Comparison of ENCODE assay signal across 8 mouse cellular contexts in genomic region chr19:41345028-41345741, GRCm38 (mm10). TPM values are rescaled to one million over a fixed set of nuclear protein-coding genes. Genes with fewer than 3 reads are reported as not detected.
DNase-seq lines count a peak whose midpoint lies in the region; ATAC-seq lines count a peak whose summit lies in the region.

No protein-coding gene starts in this region.

- H3K27ac ChIP-seq in heart, embryonic 10.5 days: peak overlapping the region; percentile 62
- peak overlapping the region; percentile 34; the same call in 1 of the 2 replicates for H3K27ac ChIP-seq in kidney, embryonic 14.5 days (ENCODE audit: low read depth, low read length)
- H3K27ac ChIP-seq in forebrain, embryonic 16.5 days (ENCODE audit: low read length): no peak overlapping the region

- no peaks in the 10 kb centered on the region for H3K9me3 ChIP-seq in heart, embryonic 10.5 days
- no peaks in the 10 kb centered on the region for H3K9me3 ChIP-seq in kidney, embryonic 14.5 days (ENCODE audit: control insufficient read depth, low read length)
- no peaks in the 10 kb centered on the region for H3K9me3 ChIP-seq in forebrain, embryonic 16.5 days (ENCODE audit: control insufficient read depth, low read length)

- no peak overlapping the region for H3K4me3 ChIP-seq in heart, embryonic 10.5 days
- H3K4me3 ChIP-seq in kidney, embryonic 14.5 days (ENCODE audit: low read length): no peak overlapping the region
- no peak overlapping the region for H3K4me3 ChIP-seq in forebrain, embryonic 16.5 days (replicated peaks; ENCODE audit: low read length)

- H3K9ac ChIP-seq in kidney, embryonic 14.5 days (ENCODE audit: low read depth, low read length): no peak overlapping the region
- H3K9ac ChIP-seq in forebrain, embryonic 16.5 days (replicated peaks; ENCODE audit: low read depth, low read length): no peak overlapping the region

- no peak overlapping the region for H3K4me2 ChIP-seq in kidney, embryonic 14.5 days (replicated peaks; ENCODE audit: low read depth, low read length)
- no peak overlapping the region for H3K4me2 ChIP-seq in forebrain, embryonic 16.5 days (ENCODE audit: low read length)

- 65% methylated on average over 11 of the region's 11 CpGs for WGBS in heart, embryonic 10.5 days
- 49% methylated on average over 11 of the region's 11 CpGs for WGBS in kidney, embryonic 14.5 days
- 36% methylated on average over 11 of the region's 11 CpGs for WGBS in forebrain, embryonic 16.5 days

- ATAC-seq in kidney, embryonic 14.5 days (ENCODE audit: low FRiP score, low TSS enrichment): no peak
- no peak for ATAC-seq in forebrain, embryonic 16.5 days

- peak; percentile 21 for DNase-seq in right cerebral cortex, postnatal 14 days
- DNase-seq in right cerebral cortex, postnatal 10 days (ENCODE audit: low spot score in 2 of 2): no peak
- DNase-seq in heart, embryonic 10.5 days (ENCODE audit: low spot score): no peak
- peak; percentile 37 for DNase-seq in lung, postnatal 14 days
- DNase-seq in thymus, postnatal 0 days (ENCODE audit: low spot score): peak; percentile 71
- DNase-seq in gastrocnemius, postnatal 10 days: no peak

- H3K4me1 ChIP-seq in heart, embryonic 10.5 days: peaks cover 11% of the 10 kb centered on the region
- no peaks in the 10 kb centered on the region for H3K4me1 ChIP-seq in kidney, embryonic 14.5 days (ENCODE audit: control insufficient read depth, insufficient read depth, low read length)
- 0 out of 2 replicates have a peak, but pooled peaks cover 3% of the 10 kb centered on the region for H3K4me1 ChIP-seq in forebrain, embryonic 16.5 days (replicated peaks; ENCODE audit: control insufficient read depth, insufficient read depth, low read length)

- H3K27me3 ChIP-seq in heart, embryonic 10.5 days (ENCODE audit: insufficient read depth, poor library complexity, severe bottlenecking): no peaks in the 10 kb centered on the region
- H3K27me3 ChIP-seq in kidney, embryonic 14.5 days (ENCODE audit: control insufficient read depth, insufficient read depth, low read length): no peaks in the 10 kb centered on the region
- no peaks in the 10 kb centered on the region for H3K27me3 ChIP-seq in forebrain, embryonic 16.5 days (replicated peaks; ENCODE audit: control insufficient read depth, insufficient read depth, low read length)

- no peaks in the 10 kb centered on the region for H3K36me3 ChIP-seq in heart, embryonic 10.5 days
- no peaks in the 10 kb centered on the region for H3K36me3 ChIP-seq in kidney, embryonic 14.5 days (ENCODE audit: control insufficient read depth, insufficient read depth, low read length)
- no peaks in the 10 kb centered on the region for H3K36me3 ChIP-seq in forebrain, embryonic 16.5 days (ENCODE audit: control insufficient read depth, insufficient read depth)

RNA-seq across cellular contexts. Expression of gene Pik3ap1, which starts 39.7 kb away (rescaled TPM):
- 0.83 and 1.1 TPM in 2 replicates for polyA plus RNA-seq in heart, embryonic 10.5 days (2016; fragmentation: Nextera tagmentation; extraction: Ambion mirVana)
- polyA plus RNA-seq in kidney, embryonic 14.5 days (2014; fragmentation: Nextera tagmentation; extraction: Ambion mirVana): 0.77 and 1.6 TPM in 2 replicates
- polyA plus RNA-seq in thymus, postnatal 0 days (2015; fragmentation: Nextera tagmentation; extraction: Ambion mirVana): 3.3 and 3.6 TPM in 2 replicates
- total RNA-seq in gastrocnemius, postnatal 10 days (2021): 1 to 10 TPM in 1 of 2 experiments, under 1 TPM in 1; 0.87 to 2.7 TPM
- polyA plus RNA-seq in forebrain, embryonic 16.5 days (2015; fragmentation: Nextera tagmentation; extraction: Ambion mirVana): 1.9 and 2.0 TPM in 2 replicates

Comparison
In these comparisons a context has a peak if more than half of its experiments do, and no peak if none do; other contexts are left out.
1. DNase-seq: peak in right cerebral cortex, postnatal 14 days (single experiment), lung, postnatal 14 days (single experiment) and thymus, postnatal 0 days (single experiment); none in right cerebral cortex, postnatal 10 days (0 of 2), heart, embryonic 10.5 days (single experiment) and gastrocnemius, postnatal 10 days (single experiment).